Mouse (Mus musculus): Measurements from ENCODE around the gene Mab21l3. TPM values are rescaled to one million over a fixed set of nuclear protein-coding genes. Genes with fewer than 3 reads are reported as not detected.

Gene Mab21l3
- under 1 TPM in 1 of 2 experiments, not detected in 1; 0.14 TPM for total RNA-seq (2021)

- no peak for DNase-seq (ENCODE audit: extremely low spot score in 1 of 2, low spot score in 1 of 2)
These were observed at the start of gene Mab21l3 for GRCm38 (mm10) chr3:101848816-101849215. Mab21l3 (minus strand) TSS chr3:101848959.

GRCm38 (mm10) chr3:101897377-101897974 lies 48.7 kb upstream of the Mab21l3 start:
- DNase-seq (ENCODE audit: extremely low spot score in 1 of 2, low spot score in 1 of 2): no peak

- DNase-seq (ENCODE audit: extremely low spot score in 1 of 2, low spot score in 1 of 2): peak; percentile 40 to 59
These were observed 48.1 kb upstream of the Mab21l3 start for GRCm38 (mm10) chr3:101896893-101897292.

- no peak for DNase-seq (ENCODE audit: extremely low spot score in 1 of 2, low spot score in 1 of 2)
These were observed 46.7 kb upstream of the Mab21l3 start for GRCm38 (mm10) chr3:101895376-101895910.

- no peak for DNase-seq (ENCODE audit: extremely low spot score in 1 of 2, low spot score in 1 of 2)
These were observed 36.8 kb upstream of the Mab21l3 start for GRCm38 (mm10) chr3:101885591-101885990.

- no peak for DNase-seq (ENCODE audit: extremely low spot score in 1 of 2, low spot score in 1 of 2)
These were observed 36.3 kb upstream of the Mab21l3 start for GRCm38 (mm10) chr3:101885041-101885440.

GRCm38 (mm10) chr3:101883902-101884301 lies 35.1 kb upstream of the Mab21l3 start:
- DNase-seq (ENCODE audit: extremely low spot score in 1 of 2, low spot score in 1 of 2): no peak

- no peak for DNase-seq (ENCODE audit: extremely low spot score in 1 of 2, low spot score in 1 of 2)
These were observed 33.0 kb upstream of the Mab21l3 start for GRCm38 (mm10) chr3:101881721-101882120.

GRCm38 (mm10) chr3:101880818-101881217 lies 32.1 kb upstream of the Mab21l3 start:
- DNase-seq (ENCODE audit: extremely low spot score in 1 of 2, low spot score in 1 of 2): no peak

GRCm38 (mm10) chr3:101878136-101878535 lies 29.4 kb upstream of the Mab21l3 start:
- DNase-seq (ENCODE audit: extremely low spot score in 1 of 2, low spot score in 1 of 2): no peak

GRCm38 (mm10) chr3:101876459-101877285 lies 27.9 kb upstream of the Mab21l3 start:
- DNase-seq (ENCODE audit: extremely low spot score in 1 of 2, low spot score in 1 of 2): no peak

GRCm38 (mm10) chr3:101875258-101875920 lies 26.6 kb upstream of the Mab21l3 start:
- DNase-seq (ENCODE audit: extremely low spot score in 1 of 2, low spot score in 1 of 2): no peak

GRCm38 (mm10) chr3:101873061-101873675 lies 24.4 kb upstream of the Mab21l3 start:
- DNase-seq (ENCODE audit: extremely low spot score in 1 of 2, low spot score in 1 of 2): peak in 1 of 2 experiments; percentile 33

GRCm38 (mm10) chr3:101871951-101872350 lies 23.2 kb upstream of the Mab21l3 start:
- DNase-seq (ENCODE audit: extremely low spot score in 1 of 2, low spot score in 1 of 2): no peak

GRCm38 (mm10) chr3:101867001-101867421 lies 18.3 kb upstream of the Mab21l3 start:
- no peak for DNase-seq (ENCODE audit: extremely low spot score in 1 of 2, low spot score in 1 of 2)

- DNase-seq (ENCODE audit: extremely low spot score in 1 of 2, low spot score in 1 of 2): no peak
These were observed 13.1 kb upstream of the Mab21l3 start for GRCm38 (mm10) chr3:101861856-101862255.

- DNase-seq (ENCODE audit: extremely low spot score in 1 of 2, low spot score in 1 of 2): no peak
These were observed 11.4 kb upstream of the Mab21l3 start for GRCm38 (mm10) chr3:101860151-101860550.

- DNase-seq (ENCODE audit: extremely low spot score in 1 of 2, low spot score in 1 of 2): no peak
These were observed 11.0 kb upstream of the Mab21l3 start for GRCm38 (mm10) chr3:101859740-101860139.

GRCm38 (mm10) chr3:101854075-101854474 lies 5.3 kb upstream of the Mab21l3 start:
- DNase-seq (ENCODE audit: extremely low spot score in 1 of 2, low spot score in 1 of 2): no peak

GRCm38 (mm10) chr3:101851363-101851762 lies 2.6 kb upstream of the Mab21l3 start:
- no peak for DNase-seq (ENCODE audit: extremely low spot score in 1 of 2, low spot score in 1 of 2)

- no peak for DNase-seq (ENCODE audit: extremely low spot score in 1 of 2, low spot score in 1 of 2)
These were observed 2.7 kb downstream of the Mab21l3 start for GRCm38 (mm10) chr3:101846096-101846495.

Measured in layer of hippocampus, postnatal 25 days (tissue).